Mouse (Mus musculus): Measurements from ENCODE around the gene Mpp4. TPM values are rescaled to one million over a fixed set of nuclear protein-coding genes. Genes with fewer than 3 reads are reported as not detected.

Mpp4 gene
- total RNA-seq, 2 experiments from 2014 or later: 0.69 to 0.94 TPM

Other genes with a start within 250 kb of the Mpp4 start
- 10 to 100 TPM; 38.9 to 54.9 TPM for gene Trak2, start 190.0 kb downstream of the Mpp4 start, total RNA-seq (2021)
- 10 to 100 TPM; 36.2 to 51.2 TPM for gene Stradb, start 189.9 kb downstream of the Mpp4 start, total RNA-seq (2021)
- gene C2cd6, start 68.5 kb downstream of the Mpp4 start, total RNA-seq (2021): not detected
- 10 to 100 TPM; 15.2 to 15.3 TPM for gene Tmem237, start 43.0 kb downstream of the Mpp4 start, total RNA-seq (2021)
- gene Als2, start 73.8 kb upstream of the Mpp4 start, total RNA-seq (2021): 10 to 100 TPM; 15.6 to 16.5 TPM
- not detected for gene Cdk15, start 93.5 kb upstream of the Mpp4 start, total RNA-seq (2021)

All from adrenal gland, postnatal 10 days (tissue).